Mouse (Mus musculus) embryonic facial prominence, embryonic 14.5 days (tissue): ENCODE results near the gene Chmp4b. TPM values are rescaled to one million over a fixed set of nuclear protein-coding genes. Genes with fewer than 3 reads are reported as not detected.

Experiments used
- ATAC-seq: fragments of 200-750 bp; cut with Nextera tagmentation; 2 replicates; pipeline ENCODE4 v1.8.0; 2017; ENCODE audit warnings: low read depth, moderate number of reproducible peaks, moderate TSS enrichment
- DNase-seq: peaks from one replicate; pipeline ENCODE4 v3.0.0-alpha.2; 2015; ENCODE audit warnings: low spot score
- H3K27ac ChIP-seq: fragments of 300-500 bp; sonication (generic); replicated peaks from 2 replicates; pipeline ENCODE4 v1.5.1; 2014; ENCODE audit warnings: low read depth, mild to moderate bottlenecking, low read length, moderate library complexity
- H3K27me3 ChIP-seq: fragments of 300-500 bp; sonication (generic); replicated peaks from 2 replicates; pipeline ENCODE4 v1.6.1; 2014; ENCODE audit warnings: low read length; ENCODE audit not compliant: control insufficient read depth, insufficient read depth
- H3K36me3 ChIP-seq: fragments of 300-500 bp; sonication (generic); 2 replicates; pipeline ENCODE4 v1.6.1; 2014; ENCODE audit warnings: low read length, mixed read lengths; ENCODE audit not compliant: control insufficient read depth, insufficient read depth
- H3K4me1 ChIP-seq: fragments of 300-500 bp; sonication (generic); 2 replicates; pipeline ENCODE4 v1.6.1; 2014; ENCODE audit warnings: antibody characterized with exemption, low read length; ENCODE audit not compliant: control insufficient read depth, insufficient read depth
- H3K4me2 ChIP-seq: fragments of 300-500 bp; sonication (generic); 2 replicates; pipeline ENCODE4 v1.6.1; 2014; ENCODE audit warnings: low read depth, mild to moderate bottlenecking, low read length, moderate library complexity, mixed read lengths
- H3K4me3 ChIP-seq: fragments of 300-500 bp; sonication (generic); 2 replicates; pipeline ENCODE4 v1.5.1; 2014; ENCODE audit warnings: low read depth, mild to moderate bottlenecking, low read length
- H3K9ac ChIP-seq: fragments of 300-500 bp; sonication (generic); 2 replicates; pipeline ENCODE4 v1.6.1; 2014; ENCODE audit warnings: low read depth, mild to moderate bottlenecking, low read length, moderate library complexity, mixed read lengths
- H3K9me3 ChIP-seq: fragments of 300-500 bp; sonication (generic); 2 replicates; pipeline ENCODE4 v1.6.1; 2016; ENCODE audit warnings: low read length; ENCODE audit not compliant: control insufficient read depth
- WGBS: fragments of 180-500 bp; shearing (Covaris S2); extraction: QIAGEN DNeasy Blood & Tissue Kit; methylation state at CpG from one replicate; pipeline ENCODE4 v1.1.7; 2014; 5-methylcytosine and 5-hydroxymethylcytosine counted together
- polyA plus RNA-seq: library from polyadenylated mRNA; unstranded; fragments of >200 nt; fragmentation: Nextera tagmentation; extraction: Ambion mirVana; gene quantifications from 2 replicates; pipeline ENCODE4 v1.2.1, GENCODE M21; 2014

Gene Chmp4b
- polyA plus RNA-seq, 1 experiment from 2014 or later, result 21.9 TPM

DNA sequence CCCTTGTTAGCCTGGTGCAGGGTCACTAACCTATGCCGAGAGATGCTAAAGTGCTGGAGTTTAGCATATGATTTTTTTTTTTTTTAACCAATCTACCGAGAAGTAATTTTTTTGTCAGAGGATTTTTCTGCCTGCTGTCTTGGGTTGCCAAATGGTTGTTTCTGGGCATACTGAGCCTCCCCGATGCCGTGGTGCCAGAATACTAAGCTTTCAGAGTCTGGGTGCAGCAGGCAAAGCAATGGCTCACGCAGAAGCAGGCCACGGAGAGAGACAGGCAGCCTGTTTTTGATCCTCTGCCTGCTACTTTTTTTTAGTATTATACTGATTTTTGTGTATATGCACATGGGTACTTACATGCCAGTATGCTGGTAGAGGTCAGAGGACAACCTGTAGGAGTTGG lies 29.4 kb downstream of the Chmp4b start:
- WGBS, result 88% methylated on average over 6 of the region's 6 CpGs
- Histone ChIP-seq H3K36me3 (no peaks in the 10 kb centered on the region; the same call in 1 of the 2 replicates), H3K4me2 (no peak overlapping the region), H3K27ac (no peak overlapping the region), H3K4me3 (no peak overlapping the region), H3K9me3 (no peaks in the 10 kb centered on the region), H3K4me1 (peaks cover 23% of the 10 kb centered on the region), H3K27me3 (no peaks in the 10 kb centered on the region), H3K9ac (no peak overlapping the region)
- DNase-seq (no peak), ATAC-seq (no peak)

DNA sequence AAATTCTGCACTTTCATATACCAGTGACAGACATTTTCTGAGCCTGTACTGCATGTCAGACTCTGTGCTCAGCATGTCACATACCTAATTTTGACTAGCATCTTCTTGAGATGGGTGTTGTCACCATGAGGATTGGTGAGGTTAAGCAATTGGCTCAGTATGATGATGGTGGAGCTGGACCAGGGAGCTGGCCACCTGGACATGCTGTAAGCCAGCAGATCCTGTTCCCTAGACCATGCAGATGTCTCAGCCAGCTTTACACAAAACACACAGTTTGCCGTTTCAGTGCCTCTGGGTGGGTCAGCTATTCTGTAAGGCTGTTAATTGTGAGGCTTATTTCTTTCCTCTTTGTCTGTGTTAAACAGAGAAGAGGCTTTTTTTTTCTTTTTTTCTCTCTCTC lies 31.2 kb downstream of the Chmp4b start:
- WGBS, result 28% methylated on average over 1 of the region's 1 CpGs
- Histone ChIP-seq H3K9ac (no peak overlapping the region), H3K4me3 (no peak overlapping the region), H3K9me3 (no peaks in the 10 kb centered on the region), H3K27ac (no peak overlapping the region), H3K4me2 (no peak overlapping the region), H3K27me3 (no peaks in the 10 kb centered on the region), H3K36me3 (no peaks in the 10 kb centered on the region; the same call in 1 of the 2 replicates), H3K4me1 (peaks cover 10% of the 10 kb centered on the region)
- no peak for DNase-seq
- ATAC-seq, result no peak

DNA sequence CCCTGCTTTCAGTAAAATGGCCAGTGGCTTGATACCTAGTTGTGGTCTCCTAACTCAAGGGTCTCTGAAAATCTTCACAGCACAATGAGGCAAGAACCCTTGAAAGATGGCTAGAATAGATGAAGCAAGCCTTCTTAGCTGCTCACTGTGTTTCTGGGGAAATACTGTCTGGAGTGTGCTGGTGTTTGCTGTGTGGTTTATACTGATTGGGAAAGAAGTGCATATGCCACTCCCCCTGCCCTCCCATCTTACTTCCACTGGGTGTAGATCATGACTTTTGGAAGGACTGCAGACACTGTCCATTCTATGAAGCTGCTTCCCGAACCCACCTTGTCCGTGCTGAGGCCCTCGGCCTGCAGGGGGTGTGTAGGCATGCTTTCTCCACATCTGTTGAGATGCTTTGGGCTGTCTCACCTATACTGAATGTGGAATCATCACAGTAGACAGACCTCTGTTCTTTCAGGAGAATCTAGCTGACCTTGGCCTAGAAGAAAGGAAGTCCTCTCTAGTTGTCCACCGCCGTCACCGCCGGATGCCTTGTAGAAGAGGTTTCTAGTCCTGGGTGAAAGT lies 33.5 kb downstream of the Chmp4b start:
- ATAC-seq (no peak), DNase-seq (no peak)
- no peak overlapping the region for H3K4me3 ChIP-seq
- H3K36me3 ChIP-seq, result peaks cover 8% of the 10 kb centered on the region
- H3K4me2 ChIP-seq, result no peak overlapping the region
- H3K27ac ChIP-seq, result no peak overlapping the region
- no peaks in the 10 kb centered on the region for H3K9me3 ChIP-seq
- H3K4me1 ChIP-seq, result peaks cover 4% of the 10 kb centered on the region; the same call in 1 of the 2 replicates
- H3K27me3 ChIP-seq, result no peaks in the 10 kb centered on the region
- 94% methylated on average over 7 of the region's 7 CpGs for whole genome bisulfite sequencing
- H3K9ac ChIP-seq, result no peak overlapping the region

DNA sequence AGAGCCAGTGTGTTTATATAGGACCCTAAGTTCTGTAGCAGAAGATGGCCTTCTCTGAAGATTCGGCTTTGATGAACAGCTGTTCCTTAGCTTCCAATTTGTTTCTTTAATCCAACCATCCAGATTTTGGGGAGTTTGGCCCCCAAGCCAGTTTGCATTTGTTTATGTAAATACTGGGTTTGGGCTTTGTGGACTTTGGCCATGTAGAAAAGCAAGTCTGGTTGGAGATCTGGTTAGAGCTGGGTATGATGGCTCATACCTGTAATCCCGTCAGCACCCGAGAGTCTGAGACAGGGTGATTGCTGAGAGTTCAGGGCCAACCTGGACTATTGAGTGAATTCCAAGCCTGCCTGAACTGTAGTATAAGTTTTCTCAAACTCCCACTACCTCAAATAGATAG lies 34.3 kb downstream of the Chmp4b start:
- H3K27me3 ChIP-seq, result no peaks in the 10 kb centered on the region
- H3K36me3 ChIP-seq, result peaks cover 16% of the 10 kb centered on the region
- no peak overlapping the region for H3K4me2 ChIP-seq
- peaks cover 4% of the 10 kb centered on the region; the same call in 1 of the 2 replicates for H3K4me1 ChIP-seq
- DNase-seq, result no peak
- 82% methylated on average over 3 of the region's 3 CpGs for WGBS
- no peak for ATAC-seq
- H3K4me3 ChIP-seq, result no peak overlapping the region
- no peak overlapping the region for H3K27ac ChIP-seq
- H3K9me3 ChIP-seq, result no peaks in the 10 kb centered on the region
- no peak overlapping the region for H3K9ac ChIP-seq

DNA sequence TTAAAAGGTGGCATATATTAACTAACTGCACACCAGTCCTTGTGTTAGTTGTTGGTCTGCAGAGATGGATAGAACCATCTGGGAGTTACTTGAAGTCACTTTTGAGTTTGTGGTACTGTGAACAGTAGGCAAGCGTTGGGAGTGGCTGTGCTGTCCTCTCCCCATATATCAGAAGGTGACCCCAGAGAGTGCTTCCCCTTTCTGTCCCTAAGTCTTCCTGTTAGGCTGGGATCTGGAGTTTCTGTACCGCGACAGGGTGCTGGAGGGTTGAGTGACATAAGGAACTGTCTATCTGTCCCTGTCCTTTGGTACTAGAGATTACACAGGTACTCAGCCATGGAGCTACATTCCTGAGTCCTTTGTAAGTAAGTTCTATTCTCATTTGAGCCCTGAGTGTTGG lies 35.3 kb downstream of the Chmp4b start:
- Histone ChIP-seq H3K27ac (no peak overlapping the region), H3K4me3 (no peak overlapping the region), H3K4me2 (no peak overlapping the region), H3K9ac (no peak overlapping the region), H3K27me3 (no peaks in the 10 kb centered on the region), H3K9me3 (no peaks in the 10 kb centered on the region), H3K36me3 (peaks cover 23% of the 10 kb centered on the region), H3K4me1 (peaks cover 4% of the 10 kb centered on the region; the same call in 1 of the 2 replicates)
- no peak for DNase-seq
- ATAC-seq, result no peak
- WGBS, result 86% methylated on average over 3 of the region's 3 CpGs

DNA sequence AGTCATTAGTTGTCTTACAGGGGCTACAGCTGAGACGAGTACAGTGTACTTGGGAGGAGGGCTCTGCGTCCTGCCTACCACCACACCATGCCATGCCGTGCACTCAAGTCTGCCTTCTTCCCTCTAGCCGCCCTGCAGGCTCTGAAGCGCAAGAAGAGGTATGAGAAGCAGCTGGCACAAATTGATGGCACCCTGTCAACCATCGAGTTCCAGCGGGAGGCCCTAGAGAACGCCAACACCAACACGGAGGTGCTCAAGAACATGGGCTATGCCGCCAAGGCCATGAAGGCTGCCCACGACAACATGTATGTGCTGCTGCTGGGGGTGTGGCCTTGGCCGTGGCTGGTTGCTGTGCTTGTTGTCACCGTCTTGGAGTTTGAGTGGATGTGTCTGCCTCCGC lies 37.9 kb downstream of the Chmp4b start:
- no peaks in the 10 kb centered on the region for H3K27me3 ChIP-seq
- no peaks in the 10 kb centered on the region for H3K9me3 ChIP-seq
- H3K9ac ChIP-seq, result no peak overlapping the region
- ATAC-seq (no peak), DNase-seq (no peak)
- H3K27ac ChIP-seq, result no peak overlapping the region
- WGBS, result 86% methylated on average over 14 of the region's 14 CpGs
- H3K4me2 ChIP-seq, result no peak overlapping the region
- H3K4me3 ChIP-seq, result no peak overlapping the region
- peaks cover 49% of the 10 kb centered on the region for H3K36me3 ChIP-seq
- peaks cover 3% of the 10 kb centered on the region; the same call in 1 of the 2 replicates for H3K4me1 ChIP-seq

DNA sequence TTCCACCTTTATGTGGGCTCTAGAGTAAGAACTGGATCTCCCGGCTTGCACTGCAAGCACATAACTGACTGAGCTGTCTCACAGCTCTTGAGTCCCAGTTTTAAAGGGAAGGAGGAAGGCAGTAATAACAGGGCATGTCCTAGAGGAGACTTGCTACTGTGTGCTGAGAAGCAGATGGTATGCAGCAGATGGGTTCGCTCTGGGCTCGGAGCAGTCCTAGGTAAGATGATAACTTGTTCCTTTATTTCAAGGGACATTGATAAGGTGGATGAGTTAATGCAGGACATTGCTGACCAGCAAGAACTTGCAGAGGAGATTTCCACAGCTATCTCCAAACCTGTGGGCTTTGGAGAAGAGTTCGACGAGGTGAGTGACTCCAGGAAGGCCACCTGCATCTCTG lies 39.5 kb downstream of the Chmp4b start:
- Histone ChIP-seq H3K27ac (no peak overlapping the region), H3K4me3 (no peak overlapping the region), H3K9me3 (no peaks in the 10 kb centered on the region), H3K36me3 (peaks cover 59% of the 10 kb centered on the region), H3K4me2 (no peak overlapping the region), H3K9ac (no peak overlapping the region), H3K27me3 (no peaks in the 10 kb centered on the region), H3K4me1 (peaks cover 3% of the 10 kb centered on the region; the same call in 1 of the 2 replicates)
- no peak for ATAC-seq
- 94% methylated on average over 5 of the region's 5 CpGs for WGBS
- no peak for DNase-seq

DNA sequence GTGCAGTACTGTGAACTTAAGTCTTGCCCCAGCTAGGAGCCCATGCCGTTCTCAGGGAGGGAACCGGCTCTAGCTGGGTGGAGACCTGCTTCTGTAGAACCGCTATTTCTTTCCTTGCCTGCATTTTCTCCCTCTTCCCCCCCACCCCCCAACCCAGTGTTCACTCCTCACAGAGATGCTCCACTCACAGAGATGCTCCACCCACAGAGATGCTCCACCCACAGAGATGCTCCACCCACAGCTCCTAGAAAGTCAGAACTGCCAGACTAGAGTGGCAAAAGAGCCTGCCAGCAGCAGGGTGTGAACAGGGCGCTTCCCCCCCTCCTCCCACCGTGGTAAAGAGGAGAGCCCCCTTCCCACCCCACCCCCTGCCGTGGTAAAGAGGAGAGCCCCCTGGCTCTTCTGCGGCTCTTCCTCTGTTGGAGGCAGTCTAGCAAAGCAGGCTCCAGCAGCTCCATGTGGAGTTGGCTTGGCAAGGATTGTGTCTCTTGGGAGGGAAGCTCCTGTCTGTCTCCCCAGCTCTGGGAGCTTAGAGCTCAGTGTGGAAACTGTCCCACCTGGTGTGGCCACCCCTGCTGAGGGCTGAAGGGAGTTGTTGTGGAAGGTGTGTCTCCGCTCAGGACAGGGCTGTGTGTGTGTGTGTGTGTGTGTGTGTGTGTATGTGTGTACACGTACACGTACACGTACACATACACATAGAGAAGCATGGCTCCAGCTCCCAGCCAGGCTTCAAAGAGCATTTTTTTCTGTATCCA lies 41.9 kb downstream of the Chmp4b start:
- Histone ChIP-seq H3K36me3 (peaks cover 64% of the 10 kb centered on the region), H3K27me3 (no peaks in the 10 kb centered on the region), H3K4me1 (peaks cover 3% of the 10 kb centered on the region; the same call in 1 of the 2 replicates), H3K4me2 (no peak overlapping the region), H3K4me3 (no peak overlapping the region), H3K9ac (no peak overlapping the region), H3K9me3 (no peaks in the 10 kb centered on the region), H3K27ac (no peak overlapping the region; the same call in 1 of the 2 replicates)
- ATAC-seq (peak; percentile 27), DNase-seq (peak; percentile 48)
- WGBS, result 75% methylated on average over 10 of the region's 11 CpGs

DNA sequence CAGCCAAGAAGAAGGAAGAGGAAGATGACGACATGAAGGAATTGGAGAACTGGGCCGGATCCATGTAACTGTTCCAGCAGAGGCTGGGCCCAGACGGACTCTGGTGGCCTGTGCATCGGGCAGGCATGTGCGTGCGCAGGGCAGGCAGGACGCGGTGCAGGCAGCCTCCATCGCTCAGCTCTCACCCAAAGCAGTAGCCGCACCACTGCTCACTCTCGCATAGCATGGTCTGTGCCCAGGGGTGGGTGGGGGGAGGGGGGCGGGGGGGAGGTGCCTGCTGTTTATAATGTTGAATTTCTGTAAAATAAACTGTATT lies 42.4 kb downstream of the Chmp4b start:
- Histone ChIP-seq H3K27ac (no peak overlapping the region), H3K36me3 (peaks cover 64% of the 10 kb centered on the region), H3K4me2 (no peak overlapping the region), H3K9ac (no peak overlapping the region), H3K27me3 (no peaks in the 10 kb centered on the region), H3K4me3 (no peak overlapping the region), H3K4me1 (peaks cover 3% of the 10 kb centered on the region; the same call in 1 of the 2 replicates), H3K9me3 (no peaks in the 10 kb centered on the region)
- 88% methylated on average over 12 of the region's 12 CpGs for WGBS
- ATAC-seq (peak; percentile 48), DNase-seq (no peak)
